Mouse (Mus musculus): ENCODE results near the gene Adipor2.
A peak's percentile ranks its signal among the peaks of the same experiment; 100 is the strongest.
"Not testable (repeated sequence)": the region's sequence is repeated elsewhere in the genome, so short reads cannot be mapped to it uniquely, and the experiment has no call there.

The Adipor2 gene

GRCm38 (mm10) chr6:119417354-119417753 is at the start of gene Adipor2:
Gene Adipor2 (minus strand): TSS chr6:119417704.
- peak; percentile 83 for DNase-seq

- no peak for DNase-seq
Observed at GRCm38 (mm10) chr6:119466161-119466560, 48.7 kb upstream of the Adipor2 start.

DNA sequence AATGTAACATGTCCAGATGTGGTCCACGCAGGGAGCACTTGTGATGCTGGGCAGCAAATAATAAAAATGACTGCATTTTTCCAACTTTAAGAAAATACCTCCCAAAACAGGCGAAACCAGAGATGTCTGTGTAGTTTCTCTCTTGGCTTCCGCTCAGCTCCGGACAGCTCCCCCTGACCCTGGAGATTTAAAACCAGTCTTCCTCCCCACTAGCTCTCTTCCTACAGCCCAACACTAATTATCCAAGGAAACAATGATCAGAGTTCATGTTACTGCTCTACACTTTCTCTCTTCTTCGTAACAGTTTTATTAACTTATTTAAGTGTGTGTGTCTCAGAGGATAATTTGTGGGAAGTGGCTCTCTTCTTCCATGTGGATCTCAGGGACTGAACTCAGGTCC is 42.9 kb upstream of the Adipor2 start:
- no peak for DNase-seq

DNA sequence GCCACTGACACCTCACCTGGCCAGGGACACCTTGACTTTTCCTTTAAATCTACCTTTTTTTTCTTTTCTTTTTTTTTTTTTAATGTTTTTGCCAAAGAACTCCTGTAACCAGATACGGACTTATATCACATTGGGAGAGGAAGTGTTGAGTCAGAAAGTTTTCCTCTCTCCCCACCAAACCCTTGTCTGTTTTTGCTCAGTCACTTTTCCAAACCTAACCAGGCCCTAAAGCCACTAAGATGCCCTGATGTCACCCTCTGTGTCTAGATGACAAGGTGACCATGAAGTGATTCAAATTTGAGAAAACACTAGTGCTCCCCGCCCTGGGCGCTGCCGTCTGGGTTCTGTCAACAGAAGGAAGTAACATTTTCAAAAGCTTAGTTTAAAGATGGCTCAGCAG is 41.5 kb upstream of the Adipor2 start:
- DNase-seq: no peak

DNA sequence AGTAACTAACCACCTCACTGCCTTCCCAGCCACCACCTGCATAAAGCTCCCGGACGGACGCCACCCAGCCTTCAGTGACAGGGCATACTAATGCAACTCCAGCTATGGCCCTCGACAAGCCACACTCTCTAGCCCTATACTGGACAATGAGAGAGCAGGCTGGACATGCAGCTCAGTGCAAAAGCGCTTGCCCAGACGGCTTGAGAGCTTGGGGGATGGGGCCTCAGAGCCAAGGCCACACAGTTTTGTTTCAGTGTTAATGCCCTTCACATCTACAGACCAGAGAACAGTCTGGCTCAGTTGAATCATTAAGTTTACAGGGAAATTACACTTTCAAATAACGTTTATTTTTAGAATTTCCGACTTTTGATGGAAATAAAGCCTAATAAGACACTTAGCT is 40.7 kb upstream of the Adipor2 start:
- DNase-seq: no peak

GRCm38 (mm10) chr6:119451981-119452499 is 34.5 kb upstream of the Adipor2 start:
- peak; percentile 87 for DNase-seq

DNA sequence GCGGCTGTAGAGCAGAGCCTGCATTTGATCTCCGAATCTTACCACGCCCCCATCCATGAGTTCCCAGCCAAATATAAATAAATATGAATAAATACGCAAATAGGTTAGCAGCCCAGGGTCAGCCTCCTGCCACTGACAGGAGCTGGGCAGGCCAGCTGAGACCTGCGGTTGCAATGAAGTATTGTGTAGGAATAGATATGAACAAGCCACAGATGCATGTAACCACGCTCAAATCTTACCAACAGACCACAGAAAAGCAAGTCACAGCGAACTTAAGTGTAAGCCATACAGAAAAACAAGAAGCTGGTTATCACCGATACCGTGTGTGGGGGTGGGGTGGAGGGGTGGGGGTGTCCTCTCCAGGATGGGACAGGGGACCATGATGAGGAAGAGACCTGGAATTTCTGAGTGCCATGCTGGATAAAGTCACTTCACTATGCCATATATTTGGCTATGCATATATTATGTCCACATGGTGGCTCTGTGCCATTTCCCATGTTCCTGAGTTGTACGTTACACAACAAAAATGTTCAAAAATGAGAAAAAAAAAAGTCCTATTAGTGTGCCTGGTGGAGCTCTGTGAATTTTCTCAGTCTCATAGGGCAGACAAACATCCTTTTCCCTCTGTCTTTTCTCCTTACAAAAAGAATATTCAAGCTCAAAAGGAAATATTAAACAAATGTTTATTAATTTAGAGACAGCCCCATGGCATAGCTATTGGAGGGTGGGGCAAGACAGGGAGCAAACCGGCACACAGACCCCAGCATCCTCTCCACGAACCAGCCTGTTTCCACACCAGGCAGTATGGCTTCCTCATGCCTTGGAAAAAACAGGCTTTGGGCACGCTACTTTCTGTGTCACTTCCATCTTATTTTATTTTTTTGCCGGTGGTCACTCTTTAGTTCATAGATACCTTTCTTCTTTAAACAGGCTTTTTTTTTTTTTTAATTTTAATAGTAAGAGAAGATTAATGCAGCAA is 33.8 kb upstream of the Adipor2 start:
- DNase-seq: no peak

DNA sequence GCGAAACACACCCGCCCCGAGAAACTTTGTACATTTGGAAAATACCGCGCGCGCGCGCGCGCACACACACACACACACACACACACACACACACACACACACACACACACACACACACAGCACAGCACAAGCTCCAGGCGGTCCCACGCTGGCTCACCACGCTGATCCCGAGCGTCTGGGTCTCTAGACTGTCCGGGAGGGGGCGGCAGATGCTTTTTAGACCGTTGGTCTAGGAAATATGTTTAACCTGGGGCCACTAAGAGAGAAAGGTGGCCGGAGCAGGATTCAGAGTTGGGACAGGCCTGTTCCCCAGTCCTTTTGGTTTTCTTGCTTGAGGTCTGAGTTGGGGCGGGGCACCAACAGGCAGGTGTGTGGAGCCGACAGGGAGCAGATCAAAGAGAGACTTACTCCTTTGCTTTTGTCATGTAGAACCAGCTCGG is 31.6 kb upstream of the Adipor2 start:
- peak; percentile 83 for DNase-seq

- peak; percentile 50 for DNase-seq
Observed at GRCm38 (mm10) chr6:119448321-119449059, 31.0 kb upstream of the Adipor2 start.

DNA sequence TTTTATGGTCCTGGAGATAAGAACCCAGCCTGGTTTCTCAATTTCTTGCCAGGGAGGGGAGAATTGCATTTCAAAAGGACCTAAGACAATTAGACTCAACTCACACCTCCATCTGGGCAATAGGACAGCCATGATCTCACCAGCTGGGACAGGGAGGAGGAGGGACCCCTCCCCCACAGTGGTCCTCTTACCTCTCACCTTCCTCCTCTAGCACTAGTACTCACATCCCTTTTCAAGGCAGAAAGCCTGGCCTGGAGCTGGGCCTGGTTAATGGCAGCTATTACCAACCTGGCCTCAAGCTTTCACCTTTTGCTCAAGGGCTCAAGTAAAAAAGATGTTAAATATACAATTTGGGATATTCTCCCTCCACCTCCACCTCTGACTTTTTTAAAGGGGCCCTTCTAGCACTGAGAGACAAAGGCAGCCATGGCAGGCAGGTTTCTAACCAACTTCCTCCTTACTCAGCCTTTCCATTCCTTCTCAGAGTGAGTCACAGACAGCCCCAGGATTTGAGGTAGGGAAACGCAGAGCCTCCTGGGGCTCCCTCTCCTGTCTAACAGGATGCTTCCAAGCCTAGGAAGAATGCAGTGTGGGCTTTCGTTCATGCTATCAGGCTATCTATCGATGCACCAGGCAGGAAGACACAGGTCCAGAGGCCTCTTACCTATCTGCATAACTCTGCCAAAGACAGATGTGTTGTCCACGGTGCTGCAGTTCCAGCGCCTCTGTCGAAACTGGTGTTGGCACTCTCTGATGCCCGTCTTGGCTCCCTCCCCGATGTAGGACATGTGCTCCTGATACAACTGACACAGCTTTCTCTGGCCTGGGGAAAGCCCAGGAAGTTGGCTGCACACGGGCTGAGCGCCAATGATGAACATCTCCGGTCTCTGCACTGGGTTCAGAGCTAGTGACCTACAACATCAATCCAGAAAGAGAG is 28.4 kb upstream of the Adipor2 start:
- DNase-seq: no peak

DNA sequence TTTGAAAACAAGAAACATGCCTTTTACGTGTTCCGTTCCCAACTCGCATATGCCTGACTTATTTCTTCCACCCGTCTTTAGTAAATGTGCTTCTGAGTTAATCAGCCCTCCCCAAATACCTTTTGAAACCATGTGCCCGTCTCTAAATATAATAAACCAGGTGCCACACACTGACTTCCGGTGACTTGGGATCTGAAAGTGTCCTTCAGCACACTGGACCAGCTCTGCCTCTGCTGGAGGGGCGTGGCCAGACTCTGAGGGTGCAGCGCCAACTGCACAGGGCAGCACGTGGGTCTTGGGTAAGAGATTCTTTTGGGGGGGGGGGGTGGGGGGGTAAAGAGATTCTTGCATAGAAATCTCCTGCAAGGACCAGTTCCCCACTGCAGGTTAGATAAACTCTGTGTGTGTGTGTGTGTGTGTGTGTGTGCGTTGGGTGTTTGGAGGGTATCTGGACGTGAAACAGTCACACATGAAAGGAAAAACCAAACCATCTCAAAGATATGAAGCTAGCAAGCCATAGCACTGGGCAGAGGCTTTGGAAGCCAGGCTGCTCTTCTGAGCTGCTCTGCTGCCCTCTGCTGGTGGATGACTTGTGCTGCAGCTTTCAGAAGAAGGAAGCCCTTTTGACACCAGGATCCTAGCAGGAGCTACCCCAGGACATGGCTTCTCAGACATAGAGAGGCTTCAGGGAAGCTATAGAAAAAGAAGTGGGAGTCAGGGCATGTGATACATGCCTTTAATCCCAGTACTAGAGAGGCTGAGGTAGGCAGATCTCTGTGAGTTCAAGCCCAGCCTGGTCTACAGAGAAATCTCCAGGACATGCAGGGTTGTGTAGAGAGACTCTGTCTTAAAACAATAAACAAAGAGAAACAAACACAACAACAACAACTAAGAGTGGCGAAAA is 26.5 kb upstream of the Adipor2 start:
- peak; percentile 89 for DNase-seq

DNA sequence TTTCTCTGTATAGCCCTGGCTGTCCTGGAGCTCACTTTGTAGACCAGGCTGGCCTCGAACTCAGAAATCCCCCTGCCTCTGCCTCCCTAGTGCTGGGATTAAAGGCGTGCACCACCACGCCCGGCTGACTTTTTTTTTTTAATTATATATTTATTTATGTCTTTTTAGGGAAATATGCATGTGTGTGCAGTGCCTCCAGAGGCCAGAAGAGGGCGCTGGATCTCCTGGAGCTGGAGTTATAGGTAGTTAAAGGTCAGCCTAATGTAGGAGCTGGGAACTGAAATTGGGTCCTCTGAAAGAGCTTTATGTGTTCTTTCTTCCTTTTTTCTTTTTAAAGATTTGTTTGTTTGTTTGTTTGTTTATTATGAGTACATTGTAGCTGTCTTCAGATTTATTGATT is 25.2 kb upstream of the Adipor2 start:
- not testable (repeated sequence) for DNase-seq

DNA sequence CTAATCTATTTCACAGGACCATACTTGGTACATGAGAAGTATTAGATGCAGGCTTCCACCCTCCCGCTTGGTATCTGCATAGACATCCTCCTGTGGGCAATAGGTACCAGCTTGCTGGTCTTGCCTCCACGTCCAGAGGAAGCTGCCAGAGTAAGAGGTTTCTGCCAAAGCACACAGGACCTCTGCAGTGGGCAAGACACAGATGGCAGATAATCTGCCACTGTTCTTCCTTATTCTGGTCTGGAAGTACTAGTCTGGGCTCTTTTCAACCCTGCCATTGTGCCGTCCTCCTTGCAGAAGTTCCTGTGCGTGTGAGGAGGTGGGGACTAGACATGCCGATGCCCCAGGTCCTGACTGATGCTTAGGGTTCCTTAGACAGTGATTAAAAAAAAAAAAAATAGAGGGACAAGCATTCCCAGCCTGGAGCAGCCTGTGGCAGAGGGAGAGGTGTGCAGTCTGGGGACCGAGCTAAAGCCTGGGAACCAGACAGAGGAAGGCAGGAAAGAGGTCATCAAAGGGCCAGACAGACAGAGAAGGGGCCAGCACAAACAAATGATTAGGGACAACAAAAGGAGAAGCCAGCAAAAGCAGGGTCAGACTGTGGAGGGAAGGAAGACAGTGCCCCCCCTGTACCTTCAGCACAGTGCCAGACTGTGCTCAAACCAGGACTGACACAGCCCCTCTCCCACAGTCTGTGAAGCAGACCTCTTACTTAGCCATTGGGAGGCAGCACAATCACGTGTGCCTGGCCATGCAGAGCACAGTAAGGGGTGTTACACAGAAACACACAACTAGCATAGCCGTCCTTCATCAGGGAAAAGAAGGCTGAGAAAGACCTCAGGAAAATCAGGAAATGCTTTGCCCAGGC is 20.6 kb upstream of the Adipor2 start:
- DNase-seq: no peak

DNA sequence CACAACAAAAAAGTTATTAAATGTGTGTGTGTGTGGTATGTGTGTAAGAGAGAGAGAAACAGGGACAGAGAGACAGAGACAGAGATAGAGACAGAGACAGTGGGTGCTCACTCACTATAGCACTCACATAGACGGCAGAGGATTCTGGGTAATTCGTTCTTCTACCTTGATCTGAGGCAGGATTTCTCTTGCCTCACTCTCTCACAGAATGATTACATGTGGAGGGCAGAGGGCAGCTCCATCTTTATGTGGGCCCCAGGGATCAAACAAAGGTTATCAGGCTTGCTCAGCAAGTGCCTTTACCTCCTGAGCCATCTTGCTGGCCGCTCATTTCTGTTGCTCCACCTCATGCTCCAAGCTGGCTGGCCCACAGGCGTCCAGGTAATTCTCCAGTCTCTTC is 16.9 kb upstream of the Adipor2 start:
- no peak for DNase-seq

DNA sequence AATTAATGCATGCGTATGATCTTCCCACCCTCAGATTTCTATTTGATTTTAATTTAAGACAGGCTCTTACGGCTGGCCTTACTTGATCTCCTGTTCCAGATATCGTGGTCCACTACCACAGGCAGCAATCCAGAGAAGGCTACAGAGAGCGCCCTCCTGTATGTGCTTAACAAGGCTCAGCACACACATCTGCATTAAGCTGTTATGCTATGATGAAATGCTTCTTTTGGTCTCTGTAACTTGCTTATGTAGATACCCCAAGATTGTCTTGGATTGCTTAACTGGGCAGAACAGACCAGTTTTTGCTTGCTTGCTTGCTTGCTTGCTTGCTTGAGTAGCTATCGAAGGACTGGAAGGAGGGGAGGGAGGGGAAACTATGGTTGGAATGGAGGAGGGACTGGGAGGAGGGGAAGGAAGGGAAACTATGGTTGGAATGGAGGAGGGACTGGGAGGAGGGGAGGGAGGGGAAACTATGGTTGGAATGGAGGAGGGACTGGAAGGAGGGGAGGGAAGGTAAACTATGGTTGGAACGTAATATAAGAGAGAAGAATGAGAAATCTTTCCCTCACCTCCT is 14.3 kb upstream of the Adipor2 start:
- DNase-seq: peak; percentile 52

DNA sequence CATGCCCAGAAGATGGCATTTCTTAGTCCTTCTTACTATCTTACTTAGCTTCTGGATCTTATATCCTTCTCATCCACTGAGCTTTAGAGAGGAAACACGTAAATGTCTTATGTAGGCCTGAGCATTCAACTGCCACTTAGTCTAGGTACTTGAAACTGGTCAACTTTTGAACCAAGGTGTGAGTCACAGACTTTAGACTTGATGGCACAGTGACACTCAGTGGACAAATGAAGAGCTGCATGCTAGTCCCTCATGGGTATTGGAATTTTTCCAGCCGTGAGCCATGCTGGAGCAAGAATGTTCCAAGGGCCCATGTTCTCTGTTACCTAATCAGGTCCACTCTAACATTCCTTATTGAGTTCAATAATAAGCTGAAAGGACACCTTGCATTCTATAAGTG is 13.0 kb upstream of the Adipor2 start:
- peak; percentile 84 for DNase-seq

- DNase-seq: no peak
Observed at GRCm38 (mm10) chr6:119429311-119429710, 11.8 kb upstream of the Adipor2 start.

- peak; percentile 44 for DNase-seq
Observed at GRCm38 (mm10) chr6:119428611-119429010, 11.1 kb upstream of the Adipor2 start.

GRCm38 (mm10) chr6:119421001-119421400 is 3.5 kb upstream of the Adipor2 start:
- DNase-seq: no peak

GRCm38 (mm10) chr6:119420357-119420756 is 2.9 kb upstream of the Adipor2 start:
- no peak for DNase-seq
